In the genomic region with DNA sequence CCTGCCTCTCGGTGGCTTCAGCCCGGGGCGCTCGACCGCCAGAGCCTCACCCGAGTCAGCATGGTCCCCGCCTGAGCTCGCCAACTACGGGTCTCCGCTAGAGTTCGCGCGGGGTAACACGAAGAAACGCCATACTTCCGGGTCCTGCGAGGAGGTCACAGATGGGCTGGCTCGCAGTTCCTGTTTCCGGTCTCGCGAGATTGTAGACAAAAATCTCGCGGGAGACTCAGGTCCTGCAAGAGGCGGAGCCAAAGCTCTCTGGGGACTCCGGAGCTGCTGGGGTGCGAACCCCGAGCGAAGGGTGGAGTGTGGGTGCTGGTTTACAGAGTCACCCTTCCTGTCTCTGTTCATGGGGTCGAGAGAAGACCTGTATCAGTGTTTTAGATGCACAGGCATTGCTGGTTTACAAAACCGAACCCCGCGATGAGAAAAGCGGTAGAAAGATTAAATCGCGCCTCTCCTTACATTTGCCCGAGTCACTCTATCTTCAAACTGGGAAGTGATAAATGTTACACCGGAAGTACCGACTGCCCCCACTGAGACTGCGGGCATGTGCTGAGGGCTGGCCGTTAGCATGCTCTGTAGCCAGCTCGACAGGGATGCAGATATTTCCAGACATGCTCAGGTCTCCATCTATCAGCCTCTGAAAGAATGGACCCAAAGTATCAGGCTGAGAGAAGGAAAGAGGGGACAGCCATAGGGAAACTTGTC, we compare ENCODE assay signal across 8 mouse cellular contexts. TPM values are rescaled to one million over a fixed set of nuclear protein-coding genes. Genes with fewer than 3 reads are reported as not detected.
DNase-seq lines count a peak whose midpoint lies in the region; ATAC-seq lines count a peak whose summit lies in the region.

A gene (minus strand): TSS at position 198 of the 711 bp plus-strand sequence.

- H3K9ac ChIP-seq in hindbrain, embryonic 16.5 days (ENCODE audit: low read depth, low read length): peak within 1 kb of the TSS; percentile 79

- no peaks in the 10 kb centered on the region for H3K36me3 ChIP-seq in hindbrain, embryonic 16.5 days (ENCODE audit: control insufficient read depth, insufficient read depth, low read length)
- no peaks in the 10 kb centered on the region for H3K36me3 ChIP-seq in macrophage (ENCODE audit: inconsistent target)

- H3K27ac ChIP-seq in hindbrain, embryonic 16.5 days (ENCODE audit: low read depth, low read length): peak within 1 kb of the TSS; percentile 84
- H3K27ac ChIP-seq in macrophage: peak within 1 kb of the TSS; percentile 71

- H3K9me3 ChIP-seq in hindbrain, embryonic 16.5 days (ENCODE audit: control insufficient read depth, low read length): no peaks in the 10 kb centered on the region

- peaks cover 36% of the 10 kb centered on the region for H3K79me2 ChIP-seq in macrophage (ENCODE audit: inconsistent target)

- DNase-seq in WW6 (ENCODE audit: low read depth, low spot score): peak; percentile 81
- peak; percentile 70 to 86 for DNase-seq in cerebellum, postnatal 4 days (ENCODE audit: low spot score in 2 of 2)
- peak; percentile 94 for DNase-seq in gastrocnemius, adult 18-20 months (ENCODE audit: low spot score)
- peak; percentile 88 to 92 for DNase-seq in left cerebral cortex, adult 18-20 months (ENCODE audit: low spot score in 2 of 2)
- peak; percentile 96 for DNase-seq in right cerebral cortex, adult 18-20 months
- peak; percentile 64 for DNase-seq in urinary bladder, postnatal 10 days (ENCODE audit: low spot score)

- peaks cover 18% of the 10 kb centered on the region for H3K4me1 ChIP-seq in hindbrain, embryonic 16.5 days (ENCODE audit: control insufficient read depth, insufficient read depth, low read depth, low read length)

- 2% methylated on average over 39 of the region's 41 CpGs for WGBS in hindbrain, embryonic 16.5 days
- 1% methylated on average over 41 of the region's 41 CpGs for WGBS in macrophage (ENCODE audit: missing documents)

- peak; percentile 98 for ATAC-seq in hindbrain, embryonic 16.5 days

- H3K27me3 ChIP-seq in hindbrain, embryonic 16.5 days (replicated peaks; ENCODE audit: control insufficient read depth, insufficient read depth, low read length): no peaks in the 10 kb centered on the region

- H3K4me2 ChIP-seq in hindbrain, embryonic 16.5 days (ENCODE audit: low read length): peak within 1 kb of the TSS; percentile 69

- peak within 1 kb of the TSS; percentile 77 for H3K4me3 ChIP-seq in hindbrain, embryonic 16.5 days (ENCODE audit: low read length)
- peak within 1 kb of the TSS; percentile 77 for H3K4me3 ChIP-seq in macrophage (ENCODE audit: inconsistent target)

RNA-seq across cellular contexts. Expression of the gene that starts here (rescaled TPM):
- 1 to 10 TPM; 4.5 to 5.6 TPM for total RNA-seq in gastrocnemius, adult 18-20 months (2021)
- polyA plus RNA-seq in hindbrain, embryonic 16.5 days (2015; fragmentation: Nextera tagmentation; extraction: Ambion mirVana): 9.1 and 10.9 TPM in 2 replicates
- 10 to 100 TPM; 10.1 to 14.1 TPM for total RNA-seq in left cerebral cortex, adult 18-20 months (2021)
- 10 to 100 TPM; 14.9 to 78.1 (median 33.6) TPM for total RNA-seq in macrophage (2018; cell fraction: chromatin; rRNA removed)
- total RNA-seq in macrophage (2018; cell fraction: cytosol; rRNA removed): 10 to 100 TPM in 25 of 26 experiments, 1 to 10 TPM in 1; 7.6 to 18.7 (median 15.7) TPM
- total RNA-seq in macrophage (2018; cell fraction: nucleus; rRNA removed): 10 to 100 TPM; 11.3 to 52.7 (median 25.4) TPM
- 9.3 to 17.7 TPM (median 12.7 TPM) in 3 replicates for polyA plus RNA-seq in macrophage (2018)

Comparison
In these comparisons a context has a peak if more than half of its experiments do, and no peak if none do; other contexts are left out.
1. Peak in every context shown above with its lines: DNase-seq, ATAC-seq, H3K4me3 ChIP-seq and H3K27ac ChIP-seq.